Mouse (Mus musculus): ENCODE results near the gene Spi1.

The Spi1 gene

DNA sequence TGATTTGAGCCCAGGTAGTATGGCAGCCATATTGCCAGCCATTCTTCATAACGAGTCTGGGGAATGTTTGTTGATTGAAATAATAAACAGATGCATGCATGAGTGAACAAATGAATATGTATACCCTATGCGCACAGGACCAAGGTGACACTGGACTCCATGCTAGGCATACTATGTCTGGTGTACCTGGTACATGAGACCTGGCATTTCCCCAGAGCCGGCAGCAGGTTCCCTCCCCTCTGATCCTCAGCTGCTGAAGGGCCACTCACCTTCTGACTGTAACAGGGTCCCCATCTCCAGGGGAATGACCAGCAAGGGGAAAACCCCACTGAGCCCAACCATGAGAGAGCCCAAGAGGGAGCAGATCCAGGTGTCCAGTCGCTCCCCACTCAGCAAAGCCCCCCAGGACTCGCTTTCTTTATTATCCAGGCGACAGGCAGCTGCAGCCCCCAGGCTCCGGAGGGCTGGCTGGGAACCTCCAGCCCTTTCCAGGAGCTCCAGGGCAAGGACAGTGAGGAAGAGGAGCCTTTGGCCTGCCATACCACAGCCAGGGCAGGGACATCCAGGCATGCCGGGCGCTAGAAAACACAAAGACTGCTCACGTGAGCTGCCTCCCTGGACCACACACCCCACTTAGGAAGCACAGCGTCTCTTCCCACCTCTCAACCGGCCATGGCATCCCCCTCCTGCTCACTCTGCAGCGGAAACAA lies 13.9 kb upstream of the Spi1 start:
- DNase-seq (ENCODE audit: low spot score in 2 of 2) = no peak

GRCm38 (mm10) chr2:91068872-91069165 lies 13.4 kb upstream of the Spi1 start:
- DNase-seq (ENCODE audit: low spot score in 2 of 2) = no peak

- no peak for DNase-seq (ENCODE audit: low spot score in 2 of 2)
Observed at GRCm38 (mm10) chr2:91069306-91070000, 12.7 kb upstream of the Spi1 start.

GRCm38 (mm10) chr2:91070076-91070800 lies 12.0 kb upstream of the Spi1 start, which contains the start of gene Slc39a13:
Slc39a13 (minus strand) TSS chr2:91070417.
- peak; percentile 97 for DNase-seq (ENCODE audit: low spot score in 2 of 2)

DNA sequence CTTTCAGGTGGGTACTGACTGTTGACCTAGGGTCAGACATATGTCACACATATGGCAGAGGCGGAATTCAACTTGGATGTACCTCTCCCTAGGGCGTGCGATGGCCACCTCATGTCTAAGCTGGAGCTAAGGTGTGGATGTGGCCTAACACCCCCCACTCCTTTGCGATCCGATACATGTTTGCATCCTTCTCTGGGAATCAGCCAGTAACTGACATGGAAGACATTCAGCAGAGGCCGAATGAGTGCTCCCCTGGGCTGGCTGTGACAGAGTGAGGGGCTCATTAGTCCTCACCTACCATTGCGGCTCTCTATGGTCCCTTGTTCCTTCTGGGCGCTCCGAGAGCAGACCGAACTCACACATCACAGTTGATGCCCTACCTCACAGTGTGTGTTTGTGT lies 11.1 kb upstream of the Spi1 start:
- no peak for DNase-seq (ENCODE audit: low spot score in 2 of 2)

GRCm38 (mm10) chr2:91072092-91072491 lies 10.1 kb upstream of the Spi1 start:
- DNase-seq (ENCODE audit: low spot score in 2 of 2) = no peak

- DNase-seq (ENCODE audit: low spot score in 2 of 2) = no peak
Observed at GRCm38 (mm10) chr2:91077957-91078313, 4.3 kb upstream of the Spi1 start.

DNA sequence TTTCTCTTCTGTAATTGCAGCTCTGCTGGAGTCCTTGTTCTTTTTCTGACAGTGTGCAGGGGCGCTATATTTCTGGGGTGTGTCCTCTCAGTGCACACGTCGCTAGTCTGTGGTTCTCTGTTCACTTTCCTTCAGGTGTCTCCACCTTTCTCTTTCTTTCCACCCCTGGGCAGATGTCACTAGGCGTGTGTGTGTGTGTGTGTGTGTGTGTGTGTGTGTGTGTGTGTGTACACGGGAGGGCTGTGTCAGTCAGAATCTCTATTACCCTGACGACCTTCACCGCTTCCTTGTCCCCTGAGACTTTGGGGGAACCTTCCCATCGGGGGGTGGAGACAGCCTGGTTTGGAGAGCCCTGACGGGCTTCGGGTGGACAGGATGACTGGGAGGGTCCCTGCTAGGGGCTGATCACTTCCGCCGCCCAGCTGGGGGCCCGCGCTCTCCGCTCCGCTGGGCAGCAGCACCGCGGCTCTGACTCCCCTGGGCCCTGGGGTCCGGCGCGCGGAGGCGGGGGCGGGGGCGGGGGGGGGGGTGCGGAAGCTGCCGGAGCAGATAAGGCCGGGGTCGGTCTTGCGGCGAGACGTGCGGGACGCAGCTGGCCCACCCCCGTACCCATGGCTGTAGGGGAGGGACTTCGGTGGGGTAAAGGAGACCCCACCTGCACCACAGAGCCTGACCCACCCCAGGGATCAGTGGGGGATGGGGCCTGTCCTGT lies 3.7 kb upstream of the Spi1 start:
- DNase-seq (ENCODE audit: low spot score in 2 of 2) = no peak

DNA sequence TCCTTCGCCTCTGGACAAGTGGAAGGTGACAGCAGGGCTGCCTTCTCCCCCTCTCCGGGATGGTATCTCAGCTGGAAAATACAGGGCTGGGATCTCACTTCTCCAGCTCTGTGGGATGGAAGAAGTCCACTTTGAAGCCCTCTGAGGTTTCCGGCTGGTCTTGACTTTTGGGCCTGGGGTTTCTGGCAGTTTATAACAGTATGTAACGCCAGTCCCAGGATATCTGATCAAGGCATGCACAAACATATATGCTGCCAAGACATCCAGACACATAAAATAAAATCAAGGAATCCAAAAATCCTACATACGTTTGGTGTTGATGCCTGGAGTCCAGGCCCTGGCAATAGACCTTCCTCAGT lies 3.2 kb upstream of the Spi1 start:
- no peak for DNase-seq (ENCODE audit: low spot score in 2 of 2)

GRCm38 (mm10) chr2:91080784-91081513 lies 1.2 kb upstream of the Spi1 start:
- no peak for DNase-seq (ENCODE audit: low spot score in 2 of 2)

GRCm38 (mm10) chr2:91082844-91083243 lies 654 bp downstream of the Spi1 start:
- DNase-seq (ENCODE audit: low spot score in 2 of 2) = no peak

- DNase-seq (ENCODE audit: low spot score in 2 of 2) = no peak
Observed at GRCm38 (mm10) chr2:91083366-91083940, 1.3 kb downstream of the Spi1 start.

- no peak for DNase-seq (ENCODE audit: low spot score in 2 of 2)
Observed at GRCm38 (mm10) chr2:91084179-91084820, 2.1 kb downstream of the Spi1 start.

DNA sequence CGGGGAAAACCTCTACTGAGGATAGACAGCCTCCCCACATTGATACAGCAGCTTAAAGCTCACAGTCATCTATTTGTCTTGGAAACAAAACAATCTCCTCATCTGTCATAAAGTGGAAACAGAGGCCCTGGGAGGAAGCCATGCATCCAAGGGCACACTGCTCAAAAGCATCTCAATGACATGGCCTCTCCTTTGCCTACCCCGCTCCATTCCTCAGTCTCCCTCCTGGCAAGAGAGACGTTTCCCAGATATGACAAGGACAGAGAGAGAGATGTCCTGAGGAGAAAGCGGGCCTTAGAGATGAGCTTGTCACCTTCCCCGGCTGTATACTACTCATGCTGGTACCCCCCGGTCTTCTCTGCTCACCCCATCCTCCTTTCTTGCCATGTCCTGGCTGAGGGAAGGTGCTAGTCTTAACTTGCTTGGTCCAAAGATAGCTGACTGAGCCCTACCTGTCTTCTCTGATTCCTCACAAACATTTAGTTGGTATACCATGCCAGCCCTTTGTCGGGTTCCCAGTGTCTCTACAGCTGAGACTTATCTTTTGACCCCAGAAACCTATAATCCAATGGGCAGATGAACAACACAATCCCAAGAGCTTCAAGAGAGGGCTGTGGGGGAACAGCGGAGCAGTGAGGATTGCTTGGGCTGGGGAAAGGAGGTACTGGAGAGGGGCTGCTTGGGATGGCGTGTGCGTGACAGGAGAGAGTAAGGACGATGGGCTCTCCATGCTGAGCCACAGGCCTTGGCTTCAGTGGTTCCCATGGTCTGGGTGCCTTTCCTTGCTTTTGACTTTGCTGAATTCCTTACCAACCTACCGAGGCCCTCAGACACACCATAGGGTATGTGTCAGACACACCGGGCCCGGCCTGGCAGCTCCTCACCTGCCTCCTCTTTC lies 3.6 kb downstream of the Spi1 start:
- no peak for DNase-seq (ENCODE audit: low spot score in 2 of 2)

- no peak for DNase-seq (ENCODE audit: low spot score in 2 of 2)
Observed at GRCm38 (mm10) chr2:91086392-91087237, 4.4 kb downstream of the Spi1 start.

GRCm38 (mm10) chr2:91087453-91087852 lies 5.3 kb downstream of the Spi1 start:
- no peak for DNase-seq (ENCODE audit: low spot score in 2 of 2)

- no peak for DNase-seq (ENCODE audit: low spot score in 2 of 2)
Observed at GRCm38 (mm10) chr2:91088987-91089386, 6.8 kb downstream of the Spi1 start.

GRCm38 (mm10) chr2:91090208-91090607 lies 8.0 kb downstream of the Spi1 start:
- no peak for DNase-seq (ENCODE audit: low spot score in 2 of 2)

GRCm38 (mm10) chr2:91090827-91091226 lies 8.6 kb downstream of the Spi1 start:
- DNase-seq (ENCODE audit: low spot score in 2 of 2) = no peak
